Mouse (Mus musculus): Measurements from ENCODE around the gene Gm11985.

Gm11985 gene

DNA sequence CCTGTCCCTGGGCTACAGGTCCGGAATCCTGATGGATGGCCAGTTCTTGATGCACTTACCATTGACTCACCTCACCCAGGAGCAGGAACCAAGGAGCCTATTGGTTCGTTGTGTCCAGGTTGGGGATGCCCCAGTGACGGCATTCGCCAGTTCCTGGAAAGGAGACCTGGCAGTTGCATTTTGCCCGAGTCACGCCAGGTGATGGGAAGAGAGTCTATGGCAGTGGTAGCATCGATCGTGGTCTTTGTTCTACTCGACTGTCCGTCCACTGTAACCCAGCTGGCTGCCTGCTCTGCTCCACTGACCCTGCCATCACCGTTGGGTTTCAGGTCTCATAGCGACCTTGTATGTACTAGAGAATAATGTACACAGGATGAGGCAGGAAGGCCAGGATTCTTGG, 36.0 kb downstream of the Gm11985 start:
- DNase-seq (ENCODE audit: low spot score), result no peak

DNA sequence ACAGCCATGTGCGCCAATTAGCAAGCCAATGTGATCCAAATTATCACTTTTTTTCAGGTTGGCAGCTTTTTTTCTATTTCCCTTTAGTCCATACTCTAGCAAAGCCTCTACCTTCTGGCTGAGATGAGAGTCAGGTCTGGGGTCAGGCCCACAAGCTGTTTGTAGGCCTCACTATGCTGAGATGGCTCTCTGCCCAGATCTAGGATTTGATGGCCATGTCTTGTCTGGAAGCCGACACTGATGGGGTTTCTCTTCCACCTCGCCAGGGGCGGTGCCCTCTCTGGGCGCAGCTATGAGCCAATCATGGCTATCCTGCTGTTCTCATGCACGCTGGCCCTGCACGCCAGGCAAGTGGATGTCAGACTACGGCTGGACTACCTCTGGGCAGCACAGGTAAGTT, 37.9 kb downstream of the Gm11985 start:
- no peak for DNase-seq (ENCODE audit: low spot score)

DNA sequence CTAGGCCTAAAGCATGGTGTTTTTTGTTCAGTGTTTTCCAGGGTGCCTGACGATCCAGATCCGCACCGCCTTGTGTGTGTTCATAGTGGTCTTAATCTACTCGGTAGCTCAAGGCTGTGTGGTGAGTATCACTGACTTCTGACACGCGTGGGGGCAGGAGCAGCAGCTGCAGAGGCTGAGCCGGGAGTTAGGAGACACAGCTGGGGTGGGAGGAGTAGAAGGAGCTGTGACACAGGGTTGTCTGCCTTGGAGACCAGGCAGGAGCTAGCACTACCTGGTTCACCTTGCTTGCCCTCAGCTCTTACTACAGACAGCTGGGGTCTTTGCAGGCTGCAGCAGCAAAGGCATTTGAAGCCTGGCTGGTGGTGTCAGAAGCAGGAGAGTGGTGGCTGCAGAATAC, 38.9 kb downstream of the Gm11985 start:
- no peak for DNase-seq (ENCODE audit: low spot score)

DNA sequence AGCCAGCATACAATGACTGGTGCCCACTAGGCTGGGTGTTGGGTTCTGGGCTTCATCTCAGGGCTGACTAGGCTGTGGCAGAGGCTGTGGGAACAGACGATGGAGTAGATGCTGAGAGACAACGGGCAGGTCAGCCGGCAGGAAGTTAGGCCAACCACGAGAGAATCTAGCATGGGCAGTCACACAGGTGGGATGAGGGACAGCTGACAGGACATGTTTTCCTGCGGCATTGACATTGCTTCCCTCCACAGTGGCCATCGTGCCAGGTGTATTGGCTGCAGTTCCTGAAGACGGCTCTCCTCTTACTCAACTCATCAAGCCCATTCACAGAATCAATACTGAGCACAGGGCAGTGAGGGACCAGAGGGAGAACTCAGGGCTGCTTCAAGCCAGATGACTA, 40.4 kb downstream of the Gm11985 start:
- DNase-seq (ENCODE audit: low spot score), result no peak

DNA sequence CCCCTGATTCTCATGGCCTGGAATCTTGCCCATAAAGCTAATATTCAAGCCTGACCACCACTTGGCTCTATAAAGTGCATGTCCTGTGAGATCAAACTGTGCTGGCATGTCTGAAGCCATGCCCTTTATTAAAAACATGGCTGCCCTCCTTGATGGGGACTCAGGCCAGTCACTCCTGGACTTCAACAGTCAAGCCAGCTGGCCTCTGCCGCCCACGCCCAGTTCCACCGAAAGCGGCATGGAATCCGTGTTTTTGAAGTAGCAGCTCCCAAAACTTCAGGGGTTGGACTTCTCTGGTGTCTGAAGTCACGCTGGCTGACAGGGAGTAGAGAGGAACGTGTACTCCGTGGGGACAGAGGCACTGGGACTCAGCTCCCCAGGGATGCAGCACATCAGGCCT, 40.8 kb downstream of the Gm11985 start:
- no peak for DNase-seq (ENCODE audit: low spot score)

DNA sequence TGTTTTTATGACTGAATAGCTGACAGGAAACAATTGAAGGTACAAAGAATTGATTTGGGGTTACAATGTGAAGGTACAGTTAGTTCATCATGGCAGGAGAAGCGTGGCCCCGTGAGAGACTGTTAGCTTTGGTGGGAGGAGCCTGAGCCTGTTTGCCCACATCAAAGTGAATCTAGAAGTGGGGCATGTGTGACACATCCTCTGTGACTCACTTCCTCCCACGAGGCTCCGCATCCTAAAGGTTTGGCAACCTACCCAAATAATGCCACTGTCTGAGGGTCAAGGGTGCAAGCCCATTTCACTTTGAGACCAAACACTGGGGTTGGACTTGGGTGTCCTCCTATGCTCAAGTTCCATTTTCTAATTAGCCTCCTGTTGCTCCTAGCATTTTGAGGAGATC, 43.1 kb downstream of the Gm11985 start:
- no peak for DNase-seq (ENCODE audit: low spot score)

DNA sequence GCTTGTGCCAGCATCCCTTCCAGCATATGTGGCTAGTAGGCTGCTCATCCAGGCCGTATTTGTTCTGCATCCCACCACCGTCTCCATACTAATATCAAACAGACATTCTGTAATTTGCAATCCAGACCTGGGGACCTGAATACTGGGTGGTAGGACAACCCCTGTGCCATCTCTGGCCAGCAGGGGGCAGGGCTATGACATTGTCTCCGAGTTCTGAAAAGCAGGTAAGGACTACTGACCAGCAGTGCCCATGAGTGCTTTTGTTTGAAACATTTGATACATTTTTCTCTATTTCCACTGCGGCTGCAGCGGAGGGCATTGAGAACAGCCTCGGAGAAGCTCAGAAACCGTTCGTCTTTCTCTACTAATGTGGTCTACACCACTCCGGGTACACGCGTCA, 44.0 kb downstream of the Gm11985 start:
- DNase-seq (ENCODE audit: low spot score), result no peak

DNA sequence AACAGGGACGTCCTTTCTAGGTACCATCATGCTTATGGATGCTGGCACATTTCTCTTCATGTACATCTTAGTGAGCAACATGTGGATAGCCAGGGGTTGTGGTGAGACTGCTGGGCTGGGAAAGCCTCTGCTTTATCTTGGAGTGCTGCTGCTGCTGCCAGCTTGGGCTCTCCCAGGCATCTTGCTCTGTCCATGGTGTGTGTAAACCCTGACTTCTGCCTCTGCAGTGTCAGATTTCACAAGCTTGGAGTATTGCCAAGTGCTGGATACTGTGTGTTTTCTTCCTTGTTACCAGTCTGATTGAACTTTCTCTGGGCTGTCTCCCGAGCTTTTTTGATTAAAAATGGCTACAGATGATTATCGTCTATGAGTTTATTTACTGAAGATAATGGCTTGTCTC, 45.6 kb downstream of the Gm11985 start:
- DNase-seq (ENCODE audit: low spot score), result no peak

DNA sequence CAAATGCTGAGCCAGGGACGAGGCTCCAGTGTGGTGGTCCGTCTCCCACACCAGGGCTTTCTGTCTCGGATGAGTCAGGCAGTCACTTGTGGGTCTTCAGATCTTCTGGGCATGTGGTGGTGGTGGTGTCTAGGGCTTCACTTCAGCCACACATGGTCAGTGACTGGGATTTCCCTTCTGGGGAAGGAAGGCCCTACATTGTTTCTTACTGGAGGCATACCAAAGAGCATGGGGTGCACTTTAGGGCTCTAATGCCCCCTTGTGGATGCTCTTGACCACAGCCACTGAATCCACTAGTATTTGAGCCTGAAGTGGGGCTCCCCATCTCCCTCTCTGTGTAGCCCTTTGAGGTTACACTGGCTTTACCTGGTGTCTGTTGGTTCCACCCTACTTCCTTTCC, 47.9 kb downstream of the Gm11985 start:
- DNase-seq (ENCODE audit: low spot score), result no peak

DNA sequence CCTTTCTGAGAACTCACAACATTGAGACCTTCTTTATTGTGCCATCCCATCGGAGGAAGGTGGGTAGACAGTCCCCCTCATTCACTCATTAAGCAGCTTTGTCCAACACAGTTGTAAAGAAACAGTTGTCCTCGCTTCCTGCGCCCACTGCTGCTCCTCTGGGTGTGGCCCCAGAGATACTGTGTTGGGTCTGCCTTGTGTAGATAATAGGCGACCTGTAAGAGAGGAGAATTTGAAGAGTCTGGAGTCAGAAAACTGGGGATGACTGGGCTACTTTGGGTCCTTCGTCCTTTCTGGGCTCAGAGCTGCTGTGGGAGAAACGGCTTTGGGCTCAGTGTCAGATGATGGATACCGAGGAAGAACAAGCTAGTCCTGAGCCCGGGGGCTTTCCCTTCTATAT, 50.0 kb downstream of the Gm11985 start:
- DNase-seq (ENCODE audit: low spot score), result no peak

DNA sequence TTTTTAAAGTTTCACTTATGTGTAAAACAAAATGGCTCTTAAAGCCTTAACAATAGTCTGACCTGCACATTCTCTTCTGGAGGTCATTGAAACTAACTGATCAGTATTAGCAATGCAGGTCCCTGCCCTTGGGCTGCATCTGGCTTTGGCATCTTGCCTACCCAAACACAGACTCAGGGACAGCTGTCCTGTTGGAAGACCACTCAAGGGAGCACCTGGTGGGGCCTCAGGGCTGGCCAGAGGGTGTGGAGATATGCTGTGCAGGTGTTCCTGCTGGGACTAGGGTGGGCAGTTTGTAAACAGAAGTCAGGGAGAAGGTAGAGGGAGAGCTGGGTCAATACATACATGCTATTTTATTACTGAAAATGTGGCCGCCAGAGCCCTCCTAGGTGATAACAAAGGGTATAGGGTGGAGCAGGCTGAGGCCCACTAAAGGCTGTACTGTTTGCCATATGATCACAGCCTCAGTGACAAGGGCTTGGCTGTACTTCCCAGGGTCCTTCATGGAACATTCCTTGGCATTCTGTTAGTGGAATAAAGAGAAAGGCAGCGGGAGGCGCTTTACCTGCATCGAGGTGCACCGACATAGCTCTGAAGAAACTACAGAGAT, 52.0 kb downstream of the Gm11985 start:
- DNase-seq (ENCODE audit: low spot score), result no peak

DNA sequence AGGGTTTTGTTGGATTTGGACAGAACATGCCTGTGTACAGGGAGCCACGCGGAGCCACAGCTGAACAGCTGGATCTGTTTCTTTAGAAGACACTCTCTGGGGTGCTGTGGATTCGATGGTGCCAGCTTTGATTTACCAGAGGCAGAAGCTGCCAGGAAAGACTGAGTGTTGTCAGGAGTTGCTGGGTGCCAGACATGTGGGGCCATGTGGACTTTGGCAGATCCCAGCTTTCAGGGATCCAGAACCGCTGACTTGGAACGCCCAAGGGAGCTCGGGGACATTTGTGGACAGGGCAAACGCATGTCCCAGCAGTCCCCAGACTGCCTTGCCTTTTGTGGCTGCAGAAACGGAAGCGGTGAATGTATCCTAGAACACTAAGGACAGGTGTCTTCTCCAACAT, 52.6 kb downstream of the Gm11985 start:
- no peak for DNase-seq (ENCODE audit: low spot score)

DNA sequence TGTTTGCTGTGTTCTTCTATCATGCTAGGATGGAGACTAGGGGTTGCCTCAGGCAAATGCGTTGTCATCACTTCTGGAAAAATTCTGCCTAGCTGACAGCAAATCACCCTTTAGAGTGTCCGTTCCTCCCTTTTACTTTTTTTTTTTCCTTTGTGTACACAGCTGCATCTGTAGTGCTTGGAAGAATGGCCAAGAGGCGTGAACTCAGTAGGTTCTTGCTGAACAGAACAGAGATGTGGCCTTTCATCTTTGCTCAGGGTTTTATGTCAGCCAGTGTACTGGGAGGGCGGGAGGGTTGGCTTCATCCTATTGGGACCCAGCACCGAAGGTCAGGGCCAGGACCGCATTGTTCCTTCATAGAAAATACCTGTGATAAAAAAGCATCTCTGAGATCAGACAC, 53.1 kb downstream of the Gm11985 start:
- DNase-seq (ENCODE audit: low spot score), result no peak

DNA sequence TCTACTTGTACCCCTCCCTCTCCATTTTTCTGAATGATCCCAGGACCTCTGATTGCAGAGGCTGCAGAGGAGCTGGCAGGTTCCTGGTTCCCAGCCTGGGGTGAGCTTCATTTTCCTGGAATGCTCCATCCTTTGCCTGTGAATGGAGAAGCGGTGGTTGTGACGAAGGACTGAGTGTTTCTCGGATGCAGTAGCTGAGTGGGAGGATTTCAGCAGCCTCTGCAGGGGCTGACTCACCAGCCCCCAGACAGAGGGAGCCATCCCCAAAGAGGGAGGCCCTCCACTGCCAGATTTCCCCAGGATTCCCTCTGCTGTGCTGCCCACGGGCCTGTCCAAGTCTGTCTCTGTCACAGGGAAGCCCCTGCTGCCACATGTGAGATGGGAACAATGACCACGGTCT, 54.0 kb downstream of the Gm11985 start:
- DNase-seq (ENCODE audit: low spot score), result peak; percentile 42

DNA sequence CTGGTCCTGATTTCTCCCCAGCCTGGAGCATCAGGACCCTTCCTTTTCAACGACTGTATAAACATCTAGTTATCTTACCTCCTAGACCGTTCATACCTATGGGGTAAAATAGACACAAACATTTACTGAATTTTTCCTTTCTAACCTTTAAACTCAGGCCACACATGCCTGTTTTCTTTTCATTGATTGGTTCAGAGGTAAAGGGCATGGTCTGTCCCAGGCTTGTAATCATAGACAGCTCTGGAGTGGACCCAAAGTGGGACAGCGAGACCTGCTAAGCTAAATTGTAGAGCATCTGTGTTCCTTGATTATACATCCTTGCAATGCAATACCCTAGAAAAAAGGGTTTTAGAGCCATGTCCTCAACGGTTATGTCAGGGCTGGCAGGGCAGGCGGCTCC, 54.6 kb downstream of the Gm11985 start:
- DNase-seq (ENCODE audit: low spot score), result no peak
